7 mouse cellular contexts compared by ENCODE assay signal in genomic region chr7:45153586-45153985, GRCm38 (mm10). TPM values are rescaled to one million over a fixed set of nuclear protein-coding genes. Genes with fewer than 3 reads are reported as not detected.
DNase-seq lines count a peak whose midpoint lies in the region; ATAC-seq and TF ChIP-seq lines count a peak whose summit lies in the region.

No protein-coding gene starts in this region.

- peak overlapping the region; percentile 81 for H3K4me2 ChIP-seq in neural tube, embryonic 11.5 days (ENCODE audit: low read depth)
- H3K4me2 ChIP-seq in limb, embryonic 14.5 days (replicated peaks; ENCODE audit: low read depth, low read length, severe bottlenecking), result peak overlapping the region; percentile 61
- peak overlapping the region; percentile 88 for H3K4me2 ChIP-seq in stomach, embryonic 16.5 days (ENCODE audit: low read depth, low read length)

- no peaks in the 10 kb centered on the region for H3K27me3 ChIP-seq in neural tube, embryonic 11.5 days (ENCODE audit: control insufficient read depth, insufficient read depth, low read length)
- H3K27me3 ChIP-seq in forebrain, embryonic 10.5 days (ENCODE audit: poor library complexity, severe bottlenecking), result no peaks in the 10 kb centered on the region
- no peaks in the 10 kb centered on the region for H3K27me3 ChIP-seq in limb, embryonic 14.5 days (ENCODE audit: control insufficient read depth, insufficient read depth, low read length)
- H3K27me3 ChIP-seq in stomach, embryonic 16.5 days (ENCODE audit: control insufficient read depth, insufficient read depth, low read length), result no peaks in the 10 kb centered on the region

- peaks cover 5% of the 10 kb centered on the region for H3K4me1 ChIP-seq in neural tube, embryonic 11.5 days (ENCODE audit: control insufficient read depth, insufficient read depth, low read length)
- H3K4me1 ChIP-seq in forebrain, embryonic 10.5 days, result peaks cover 45% of the 10 kb centered on the region
- H3K4me1 ChIP-seq in limb, embryonic 14.5 days (ENCODE audit: control insufficient read depth, insufficient read depth, low read length), result peaks cover 5% of the 10 kb centered on the region
- peaks cover 34% of the 10 kb centered on the region for H3K4me1 ChIP-seq in stomach, embryonic 16.5 days (ENCODE audit: control insufficient read depth, insufficient read depth, low read length)

- no peaks in the 10 kb centered on the region for H3K36me3 ChIP-seq in neural tube, embryonic 11.5 days (ENCODE audit: control insufficient read depth, insufficient read depth, low read length)
- peaks cover 18% of the 10 kb centered on the region for H3K36me3 ChIP-seq in forebrain, embryonic 10.5 days (replicated peaks)
- peaks cover 14% of the 10 kb centered on the region; the same call in 1 of the 2 replicates for H3K36me3 ChIP-seq in limb, embryonic 14.5 days (ENCODE audit: control insufficient read depth, insufficient read depth, low read length)
- H3K36me3 ChIP-seq in stomach, embryonic 16.5 days (ENCODE audit: control insufficient read depth, insufficient read depth, low read length), result no peaks in the 10 kb centered on the region

- TF ChIP-seq POLR2A in limb, embryonic 14.5 days (IDR thresholded peaks at IDR 0.05; ENCODE audit: borderline replicate concordance, extremely low read depth, insufficient read depth, insufficient read length), result no peak

- H3K27ac ChIP-seq in neural tube, embryonic 11.5 days (ENCODE audit: low read depth, low read length), result peak overlapping the region; percentile 50
- peak overlapping the region; percentile 98 for H3K27ac ChIP-seq in forebrain, embryonic 10.5 days
- peak overlapping the region; percentile 95 for H3K27ac ChIP-seq in limb, embryonic 14.5 days (replicated peaks; ENCODE audit: low read depth, low read length)
- H3K27ac ChIP-seq in stomach, embryonic 16.5 days (ENCODE audit: low read length), result peak overlapping the region; percentile 97

- 5% methylated on average over 5 of the region's 5 CpGs for WGBS in neural tube, embryonic 11.5 days
- WGBS in forebrain, embryonic 10.5 days, result 2% methylated on average over 5 of the region's 5 CpGs
- WGBS in limb, embryonic 14.5 days, result 7% methylated on average over 5 of the region's 5 CpGs
- WGBS in stomach, embryonic 16.5 days, result 2% methylated on average over 5 of the region's 5 CpGs

- no peak for DNase-seq in neural tube, embryonic 11.5 days (ENCODE audit: low spot score)
- no peak for DNase-seq in neural tube, embryonic 10.5 days (ENCODE audit: extremely low spot score, low spot score)
- no peak for DNase-seq in forebrain, embryonic 10.5 days (ENCODE audit: extremely low spot score, low spot score)
- no peak for DNase-seq in limb, embryonic 14.5 days (ENCODE audit: low spot score)
- no peak for DNase-seq in cerebellum, postnatal 36 days
- no peak for DNase-seq in frontal cortex, postnatal 25 days (ENCODE audit: low spot score in 2 of 2)

- no peaks in the 10 kb centered on the region for H3K9me3 ChIP-seq in neural tube, embryonic 11.5 days (ENCODE audit: control insufficient read depth, low read length)
- no peaks in the 10 kb centered on the region for H3K9me3 ChIP-seq in forebrain, embryonic 10.5 days
- no peaks in the 10 kb centered on the region for H3K9me3 ChIP-seq in limb, embryonic 14.5 days (ENCODE audit: control insufficient read depth, low read length)
- H3K9me3 ChIP-seq in stomach, embryonic 16.5 days (replicated peaks; ENCODE audit: control insufficient read depth, low read length), result no peaks in the 10 kb centered on the region

- peak overlapping the region; percentile 77 for H3K9ac ChIP-seq in neural tube, embryonic 11.5 days (ENCODE audit: low read length)
- peak overlapping the region; percentile 78 for H3K9ac ChIP-seq in limb, embryonic 14.5 days (ENCODE audit: low read depth, low read length, severe bottlenecking)
- H3K9ac ChIP-seq in stomach, embryonic 16.5 days (ENCODE audit: low read length), result peak overlapping the region; percentile 92

- ATAC-seq in neural tube, embryonic 11.5 days (ENCODE audit: insufficient read depth, low FRiP score, low TSS enrichment), result no peak
- no peak for ATAC-seq in limb, embryonic 14.5 days (ENCODE audit: low FRiP score, low read depth)
- no peak for ATAC-seq in stomach, embryonic 16.5 days (ENCODE audit: insufficient read depth, low FRiP score)

- H3K4me3 ChIP-seq in neural tube, embryonic 11.5 days (ENCODE audit: low read depth, low read length), result peak overlapping the region; percentile 55
- peak overlapping the region; percentile 74 for H3K4me3 ChIP-seq in forebrain, embryonic 10.5 days
- H3K4me3 ChIP-seq in limb, embryonic 14.5 days (replicated peaks; ENCODE audit: low read length), result peak overlapping the region; percentile 69
- peak overlapping the region; percentile 80 for H3K4me3 ChIP-seq in stomach, embryonic 16.5 days (replicated peaks; ENCODE audit: low read length)

RNA-seq across cellular contexts. Expression of gene Pih1d1, which starts 0.5 kb away (rescaled TPM):
- polyA plus RNA-seq in neural tube, embryonic 11.5 days (2014; fragmentation: Nextera tagmentation; extraction: Ambion mirVana), result 98.4 and 108 TPM in 2 replicates
- 98.5 and 99.6 TPM in 2 replicates for polyA plus RNA-seq in forebrain, embryonic 10.5 days (2016; fragmentation: Nextera tagmentation; extraction: Ambion mirVana)
- polyA plus RNA-seq in limb, embryonic 14.5 days (2012; rRNA removed), result 115 and 118 TPM in 2 replicates
- 86.4 and 87.3 TPM in 2 replicates for polyA plus RNA-seq in limb, embryonic 14.5 days (2014; fragmentation: Nextera tagmentation; extraction: Ambion mirVana)
- 81.0 and 81.9 TPM in 2 replicates for polyA plus RNA-seq in stomach, embryonic 16.5 days (2015; fragmentation: Nextera tagmentation; extraction: Ambion mirVana)

RNA-seq across cellular contexts. Expression of gene Aldh16a1, which starts 0.8 kb away (rescaled TPM):
- polyA plus RNA-seq in neural tube, embryonic 11.5 days (2014; fragmentation: Nextera tagmentation; extraction: Ambion mirVana), result 34.2 and 37.6 TPM in 2 replicates
- polyA plus RNA-seq in forebrain, embryonic 10.5 days (2016; fragmentation: Nextera tagmentation; extraction: Ambion mirVana), result 53.0 and 55.1 TPM in 2 replicates
- 45.6 and 67.3 TPM in 2 replicates for polyA plus RNA-seq in limb, embryonic 14.5 days (2012; rRNA removed)
- polyA plus RNA-seq in limb, embryonic 14.5 days (2014; fragmentation: Nextera tagmentation; extraction: Ambion mirVana), result 40.0 and 47.7 TPM in 2 replicates
- polyA plus RNA-seq in stomach, embryonic 16.5 days (2015; fragmentation: Nextera tagmentation; extraction: Ambion mirVana), result 39.5 and 49.2 TPM in 2 replicates

RNA-seq across cellular contexts. Expression of gene Slc17a7, which starts 10.2 kb away (rescaled TPM):
- 2.3 and 3.6 TPM in 2 replicates for polyA plus RNA-seq in neural tube, embryonic 11.5 days (2014; fragmentation: Nextera tagmentation; extraction: Ambion mirVana)
- 0.95 and 1.2 TPM in 2 replicates for polyA plus RNA-seq in forebrain, embryonic 10.5 days (2016; fragmentation: Nextera tagmentation; extraction: Ambion mirVana)
- 0.40 and 0.58 TPM in 2 replicates for polyA plus RNA-seq in limb, embryonic 14.5 days (2012; rRNA removed)
- 0.17 and 0.18 TPM in 2 replicates for polyA plus RNA-seq in limb, embryonic 14.5 days (2014; fragmentation: Nextera tagmentation; extraction: Ambion mirVana)
- polyA plus RNA-seq in stomach, embryonic 16.5 days (2015; fragmentation: Nextera tagmentation; extraction: Ambion mirVana), result 0.15 and 0.22 TPM in 2 replicates

RNA-seq across cellular contexts. Expression of gene Flt3l, which starts 17.4 kb away (rescaled TPM):
- 0.76 and 0.85 TPM in 2 replicates for polyA plus RNA-seq in neural tube, embryonic 11.5 days (2014; fragmentation: Nextera tagmentation; extraction: Ambion mirVana)
- polyA plus RNA-seq in forebrain, embryonic 10.5 days (2016; fragmentation: Nextera tagmentation; extraction: Ambion mirVana), result 1.1 and 1.4 TPM in 2 replicates
- 12.4 and 18.6 TPM in 2 replicates for polyA plus RNA-seq in limb, embryonic 14.5 days (2012; rRNA removed)
- polyA plus RNA-seq in limb, embryonic 14.5 days (2014; fragmentation: Nextera tagmentation; extraction: Ambion mirVana), result 2.2 and 3.3 TPM in 2 replicates
- polyA plus RNA-seq in stomach, embryonic 16.5 days (2015; fragmentation: Nextera tagmentation; extraction: Ambion mirVana), result 2.2 and 2.8 TPM in 2 replicates

RNA-seq across cellular contexts. Expression of gene Gm45713, which starts 17.6 kb away (rescaled TPM):
- polyA plus RNA-seq in neural tube, embryonic 11.5 days (2014; fragmentation: Nextera tagmentation; extraction: Ambion mirVana), result 0.21 and 0.30 TPM in 2 replicates
- polyA plus RNA-seq in forebrain, embryonic 10.5 days (2016; fragmentation: Nextera tagmentation; extraction: Ambion mirVana), result 0.11 and 0.27 TPM in 2 replicates
- 0.31 TPM in 1 of 2 replicates, not detected in the other for polyA plus RNA-seq in limb, embryonic 14.5 days (2012; rRNA removed)
- polyA plus RNA-seq in limb, embryonic 14.5 days (2014; fragmentation: Nextera tagmentation; extraction: Ambion mirVana), result 0.39 and 1.4 TPM in 2 replicates
- not detected in 2 replicates for polyA plus RNA-seq in stomach, embryonic 16.5 days (2015; fragmentation: Nextera tagmentation; extraction: Ambion mirVana)
